Mouse (Mus musculus): ENCODE measurements around the gene 1700001P01Rik. TPM values are rescaled to one million over a fixed set of nuclear protein-coding genes. Genes with fewer than 3 reads are reported as not detected.
"Not testable (repeated sequence)": the region's sequence is repeated elsewhere in the genome, so short reads cannot be mapped to it uniquely, and the experiment has no call there.

The 1700001P01Rik gene
- polyA plus RNA-seq, 1 experiment from 2014 or later = 0.73 TPM

- peak; percentile 84 for DNase-seq (ENCODE audit: extremely low spot score, low spot score)
Observed at GRCm38 (mm10) chr11:97799146-97799993, 23.7 kb upstream of the 1700001P01Rik start.

DNA sequence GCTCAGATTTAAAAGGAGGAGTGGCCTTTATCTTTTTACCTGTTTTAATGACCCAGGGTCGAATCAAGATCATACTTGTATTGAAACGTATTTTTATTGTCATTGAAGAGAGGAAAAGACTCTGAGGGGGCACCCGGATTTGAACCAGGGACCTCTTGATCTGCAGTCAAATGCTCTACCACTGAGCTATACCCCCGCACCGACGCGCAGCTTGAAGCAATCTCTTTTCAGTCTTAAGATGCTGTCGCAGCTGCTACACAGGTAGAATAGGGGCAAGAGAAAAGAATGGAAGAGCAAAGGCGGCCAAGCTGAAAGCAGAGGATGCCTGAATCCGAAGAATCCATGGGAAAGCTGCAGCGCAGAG lies 23.0 kb upstream of the 1700001P01Rik start, which contains the start of gene Lasp1:
Gene Lasp1, plus strand, starts transcription at position 219 of the 364 bp plus-strand sequence.
- peak; percentile 92 for DNase-seq (ENCODE audit: extremely low spot score, low spot score)
- H3K4me3 ChIP-seq = peak within 1 kb of the TSS; percentile 88
- under 1% methylated on average over 11 of the region's 11 CpGs for WGBS
- no peaks in the 10 kb centered on the region for H3K27me3 ChIP-seq (ENCODE audit: poor library complexity, severe bottlenecking)
- H3K4me1 ChIP-seq = peaks cover 39% of the 10 kb centered on the region
- peak within 1 kb of the TSS; percentile 95 for H3K27ac ChIP-seq
- H3K9me3 ChIP-seq = no peaks in the 10 kb centered on the region
- H3K36me3 ChIP-seq (replicated peaks) = 0 out of 2 replicates have a peak, but pooled peaks cover 2% of the 10 kb centered on the region

More at GRCm38 (mm10) chr11:97799146-97799993, 23.7 kb upstream of the 1700001P01Rik start:
- Histone ChIP-seq H3K9me3 (no peaks in the 10 kb centered on the region), H3K4me1 (peaks cover 45% of the 10 kb centered on the region), H3K27me3 (ENCODE audit: poor library complexity, severe bottlenecking) (no peaks in the 10 kb centered on the region), H3K4me3 (peak overlapping the region; percentile 88), H3K36me3 (replicated peaks) (0 out of 2 replicates have a peak, but pooled peaks cover 2% of the 10 kb centered on the region), H3K27ac (peak overlapping the region; percentile 95)
- WGBS = under 1% methylated on average over 71 of the region's 71 CpGs

DNA sequence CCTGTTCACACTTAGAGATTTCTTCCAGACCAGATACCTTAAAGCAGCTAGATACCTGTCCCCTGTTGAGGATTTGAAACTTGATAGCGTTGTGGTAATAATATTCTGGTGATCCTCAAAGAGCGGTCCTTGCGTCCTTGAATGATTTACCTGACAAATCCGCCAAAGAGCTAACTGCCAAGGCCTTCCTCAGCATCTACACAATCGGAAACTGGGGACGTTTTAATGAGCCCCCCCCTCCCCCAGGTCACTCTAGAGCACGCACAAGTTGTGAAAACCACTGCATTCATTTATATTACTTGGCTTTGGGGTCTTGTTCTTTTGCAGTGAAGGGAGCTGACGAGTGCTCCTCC lies 22.3 kb upstream of the 1700001P01Rik start:
- no peaks in the 10 kb centered on the region for H3K27me3 ChIP-seq (ENCODE audit: poor library complexity, severe bottlenecking)
- H3K9me3 ChIP-seq = no peaks in the 10 kb centered on the region
- WGBS = 39% methylated on average over 8 of the region's 8 CpGs
- H3K4me1 ChIP-seq = peaks cover 36% of the 10 kb centered on the region
- DNase-seq (ENCODE audit: extremely low spot score, low spot score) = no peak
- no peaks in the 10 kb centered on the region for H3K36me3 ChIP-seq (replicated peaks)
- H3K4me3 ChIP-seq = peak overlapping the region; percentile 88
- H3K27ac ChIP-seq = no peak overlapping the region

GRCm38 (mm10) chr11:97797369-97798082 lies 21.8 kb upstream of the 1700001P01Rik start:
- Histone ChIP-seq H3K36me3 (replicated peaks) (no peaks in the 10 kb centered on the region), H3K27me3 (ENCODE audit: poor library complexity, severe bottlenecking) (no peaks in the 10 kb centered on the region), H3K4me1 (peaks cover 33% of the 10 kb centered on the region), H3K27ac (no peak overlapping the region), H3K4me3 (0 out of 2 replicates have a peak overlapping the region, but pooled peaks have one; percentile 88), H3K9me3 (no peaks in the 10 kb centered on the region)
- WGBS = 56% methylated on average over 15 of the region's 15 CpGs
- DNase-seq (ENCODE audit: extremely low spot score, low spot score) = no peak

DNA sequence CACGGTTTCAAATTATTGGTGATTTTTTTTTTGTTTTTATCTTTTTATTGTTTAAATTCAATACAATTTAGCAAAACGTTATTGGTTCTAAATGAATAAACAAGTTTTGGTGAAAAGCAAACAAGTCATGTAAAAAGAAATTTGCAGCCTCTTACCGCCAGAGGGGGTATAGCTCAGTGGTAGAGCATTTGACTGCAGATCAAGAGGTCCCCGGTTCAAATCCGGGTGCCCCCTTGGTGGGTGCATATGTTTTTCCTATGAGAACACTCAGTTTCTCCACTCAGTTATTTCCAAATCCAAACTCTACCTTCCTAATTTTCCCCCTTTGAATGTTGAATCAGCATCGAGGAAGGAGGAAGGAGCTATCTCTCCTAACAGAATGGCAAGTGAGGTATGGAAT lies 21.2 kb upstream of the 1700001P01Rik start:
- Histone ChIP-seq H3K27ac (no peak overlapping the region), H3K9me3 (no peaks in the 10 kb centered on the region), H3K36me3 (replicated peaks) (no peaks in the 10 kb centered on the region), H3K27me3 (ENCODE audit: poor library complexity, severe bottlenecking) (no peaks in the 10 kb centered on the region), H3K4me3 (no peak overlapping the region), H3K4me1 (peaks cover 27% of the 10 kb centered on the region)
- WGBS = 8% methylated on average over 6 of the region's 6 CpGs
- peak; percentile 65 for DNase-seq (ENCODE audit: extremely low spot score, low spot score)

GRCm38 (mm10) chr11:97793165-97793564 lies 17.4 kb upstream of the 1700001P01Rik start:
- Histone ChIP-seq H3K4me3 (no peak overlapping the region), H3K27me3 (ENCODE audit: poor library complexity, severe bottlenecking) (no peaks in the 10 kb centered on the region), H3K4me1 (peaks cover 2% of the 10 kb centered on the region), H3K9me3 (no peaks in the 10 kb centered on the region), H3K36me3 (replicated peaks) (no peaks in the 10 kb centered on the region), H3K27ac (no peak overlapping the region)
- 15% methylated on average over 2 of the region's 2 CpGs for WGBS
- no peak for DNase-seq (ENCODE audit: extremely low spot score, low spot score)

DNA sequence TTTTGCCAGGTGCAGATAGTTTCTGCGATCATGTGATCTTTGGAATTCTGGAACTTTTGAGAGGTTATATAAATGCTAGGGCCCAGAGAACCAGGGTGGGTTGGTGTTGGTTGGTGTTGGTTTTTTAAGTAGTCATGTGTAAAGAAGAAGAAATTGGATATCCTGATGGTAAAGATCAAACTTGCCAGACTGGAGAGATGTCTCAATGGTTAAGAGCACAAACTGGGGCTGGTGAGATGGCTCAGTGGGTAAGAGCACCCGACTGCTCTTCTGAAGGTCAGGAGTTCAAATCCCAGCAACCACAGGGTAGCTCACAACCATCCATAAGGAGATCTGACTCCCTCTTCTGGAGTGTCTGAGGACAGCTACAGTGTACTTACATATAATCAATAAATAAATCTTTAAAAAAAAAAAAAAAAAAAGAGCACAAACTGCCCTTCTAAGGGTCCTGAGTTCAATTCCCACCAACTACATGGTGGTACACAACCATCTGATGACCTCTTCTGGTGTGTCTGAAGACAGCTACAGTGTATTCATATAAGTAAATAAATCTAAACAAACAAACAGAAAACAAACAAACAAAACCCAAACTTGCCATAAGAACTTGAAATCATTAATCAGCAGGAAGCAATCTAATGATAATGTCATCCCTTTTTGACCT lies 15.2 kb upstream of the 1700001P01Rik start:
- H3K27ac ChIP-seq; DNase-seq (ENCODE audit: extremely low spot score, low spot score): not testable (repeated sequence)
- WGBS = 87% methylated on average over 2 of the region's 2 CpGs

DNA sequence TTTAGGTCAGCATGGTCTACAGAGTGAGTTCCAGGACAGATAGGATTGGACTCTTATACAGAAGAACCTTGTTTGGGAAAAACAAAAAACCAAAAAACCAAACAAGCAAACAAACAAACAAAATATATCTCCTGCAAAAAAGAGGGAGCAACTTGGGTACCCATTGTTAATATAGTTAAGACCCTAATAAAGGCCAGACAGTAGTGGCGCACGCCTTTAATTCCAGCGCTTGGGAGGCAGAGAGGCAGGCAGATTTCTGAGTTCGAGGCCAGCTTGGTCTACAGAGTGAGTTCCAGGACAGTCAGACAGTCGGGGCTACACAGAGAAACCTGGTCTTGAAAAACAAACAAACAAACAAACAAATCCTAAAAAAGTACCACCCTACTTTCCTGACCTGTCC lies 14.0 kb upstream of the 1700001P01Rik start:
- H3K9me3 ChIP-seq = no peaks in the 10 kb centered on the region

More for the DNA sequence above, 15.2 kb upstream of the 1700001P01Rik start:
- H3K4me1 ChIP-seq; H3K4me3 ChIP-seq; H3K27me3 ChIP-seq (ENCODE audit: poor library complexity, severe bottlenecking); H3K36me3 ChIP-seq (replicated peaks); H3K9me3 ChIP-seq: not testable (repeated sequence)

GRCm38 (mm10) chr11:97787961-97788360 lies 12.2 kb upstream of the 1700001P01Rik start:
- Histone ChIP-seq H3K9me3 (0 out of 2 replicates have a peak, but pooled peaks cover 3% of the 10 kb centered on the region), H3K4me1 (peaks cover 4% of the 10 kb centered on the region)
- 89% methylated on average over 3 of the region's 3 CpGs for WGBS

More for the DNA sequence above, 14.0 kb upstream of the 1700001P01Rik start:
- WGBS = 85% methylated on average over 5 of the region's 5 CpGs
- Histone ChIP-seq H3K27ac (no peak overlapping the region), H3K4me1 (no peaks in the 10 kb centered on the region), H3K4me3 (no peak overlapping the region), H3K27me3 (ENCODE audit: poor library complexity, severe bottlenecking) (no peaks in the 10 kb centered on the region), H3K36me3 (replicated peaks) (no peaks in the 10 kb centered on the region)
- no peak for DNase-seq (ENCODE audit: extremely low spot score, low spot score)

GRCm38 (mm10) chr11:97782564-97782895 lies 6.8 kb upstream of the 1700001P01Rik start:
- no peak for DNase-seq (ENCODE audit: extremely low spot score, low spot score)
- H3K9me3 ChIP-seq = 0 out of 2 replicates have a peak, but pooled peaks cover 3% of the 10 kb centered on the region
- H3K4me3 ChIP-seq = peak overlapping the region; percentile 98
- H3K27me3 ChIP-seq (ENCODE audit: poor library complexity, severe bottlenecking) = no peaks in the 10 kb centered on the region
- peaks cover 40% of the 10 kb centered on the region for H3K36me3 ChIP-seq (replicated peaks)
- peak overlapping the region; percentile 99 for H3K27ac ChIP-seq
- H3K4me1 ChIP-seq = peaks cover 28% of the 10 kb centered on the region
- under 1% methylated on average over 10 of the region's 10 CpGs for WGBS

More at GRCm38 (mm10) chr11:97787961-97788360, 12.2 kb upstream of the 1700001P01Rik start:
- Histone ChIP-seq H3K4me3 (no peak overlapping the region), H3K27me3 (ENCODE audit: poor library complexity, severe bottlenecking) (no peaks in the 10 kb centered on the region), H3K36me3 (replicated peaks) (no peaks in the 10 kb centered on the region), H3K27ac (no peak overlapping the region)
- DNase-seq (ENCODE audit: extremely low spot score, low spot score) = no peak

- H3K36me3 ChIP-seq (replicated peaks) = peaks cover 45% of the 10 kb centered on the region
- H3K27ac ChIP-seq = peak within 1 kb of the TSS; percentile 99
- no peaks in the 10 kb centered on the region for H3K27me3 ChIP-seq (ENCODE audit: poor library complexity, severe bottlenecking)
- under 1% methylated on average over 67 of the region's 67 CpGs for WGBS
- DNase-seq (ENCODE audit: extremely low spot score, low spot score) = peak; percentile 99
- peaks cover 28% of the 10 kb centered on the region for H3K4me1 ChIP-seq
- H3K4me3 ChIP-seq = peak within 1 kb of the TSS; percentile 98
- 0 out of 2 replicates have a peak, but pooled peaks cover 3% of the 10 kb centered on the region for H3K9me3 ChIP-seq
Observed at GRCm38 (mm10) chr11:97781832-97782563, 6.3 kb upstream of the 1700001P01Rik start, which contains the start of gene Rpl23. Gene Rpl23 (minus strand): TSS chr11:97782437.

DNA sequence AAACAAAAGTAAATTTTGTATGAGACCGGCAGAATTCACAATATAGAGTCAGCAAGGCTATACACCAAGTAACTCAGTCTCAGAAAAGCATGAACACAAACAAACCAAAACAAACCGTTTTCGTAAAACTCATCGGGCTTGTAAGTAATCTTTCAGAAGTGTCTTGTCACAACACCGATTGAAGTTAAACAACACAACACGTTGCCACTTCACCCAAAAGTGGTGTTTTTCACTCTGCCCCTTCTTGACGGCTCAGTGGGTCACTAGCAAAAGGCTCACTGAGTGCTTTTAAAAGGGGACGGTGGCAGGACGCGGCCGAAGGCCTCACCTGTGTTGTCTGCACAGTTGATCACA lies 5.7 kb upstream of the 1700001P01Rik start:
- no peak for DNase-seq (ENCODE audit: extremely low spot score, low spot score)
- no peaks in the 10 kb centered on the region for H3K27me3 ChIP-seq (ENCODE audit: poor library complexity, severe bottlenecking)
- H3K9me3 ChIP-seq = 0 out of 2 replicates have a peak, but pooled peaks cover 3% of the 10 kb centered on the region
- peak overlapping the region; percentile 98 for H3K4me3 ChIP-seq
- H3K27ac ChIP-seq = peak overlapping the region; percentile 99
- WGBS = 3% methylated on average over 11 of the region's 11 CpGs
- peaks cover 28% of the 10 kb centered on the region for H3K4me1 ChIP-seq
- H3K36me3 ChIP-seq (replicated peaks) = peaks cover 51% of the 10 kb centered on the region

Data from forebrain, embryonic 10.5 days (tissue).